Mouse (Mus musculus) heart, adult 2 months (tissue): ENCODE measurements at regions not wholly inside any gene's neighbourhood (a gene's known extent, or its start where the extent isn't known, plus 50 kb on each side); places are given as distances from the start of the nearest gene placed in this dataset.

Source experiments
- CTCF ChIP-seq: fragments of 200-600 bp; IDR thresholded peaks from 2 replicates; pipeline ENCODE4 v1.8.1; 2022; ENCODE audit warnings: antibody characterized with exemption, mild to moderate bottlenecking, moderate library complexity
- EP300 ChIP-seq: fragments of 200-500 bp; IDR thresholded peaks from 2 replicates; pipeline ENCODE4 v1.6.1; 2011; ENCODE audit warnings: low read depth, low read length, control low read depth; ENCODE audit not compliant: insufficient read depth

DNA sequence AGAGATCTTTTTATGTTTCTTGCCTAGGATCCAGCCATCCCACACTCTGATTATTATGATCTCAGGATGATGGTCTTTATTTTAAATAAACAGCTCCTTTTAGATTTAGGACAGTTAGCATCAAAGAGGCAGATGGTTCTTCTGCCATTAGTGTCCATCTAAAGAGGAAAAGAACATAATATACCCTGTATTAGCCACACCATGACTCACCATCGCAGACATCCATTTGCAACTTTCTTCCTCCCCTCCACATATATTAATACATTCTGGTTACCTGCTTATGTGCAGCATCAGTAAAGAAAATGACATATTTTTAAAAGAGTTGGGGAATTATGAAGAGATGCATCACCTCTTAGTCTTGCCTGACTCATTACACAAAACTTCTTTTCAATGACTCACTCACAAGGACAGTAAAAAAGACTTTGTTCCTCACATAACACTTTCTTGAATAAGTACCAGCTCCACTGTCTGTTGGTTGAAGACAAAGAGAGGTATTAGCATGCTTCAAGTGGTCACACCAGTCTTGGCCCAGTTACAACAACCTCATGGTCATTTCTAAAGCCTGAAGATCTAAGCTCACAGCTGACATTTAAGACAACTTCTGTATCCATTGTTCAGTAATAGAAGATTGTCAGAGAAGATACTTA, 766.9 kb upstream of the Celf2 start:
- TF ChIP-seq EP300 (no peak), CTCF (no peak)
